Mouse (Mus musculus): ENCODE measurements around the gene Shisa5. TPM values are rescaled to one million over a fixed set of nuclear protein-coding genes. Genes with fewer than 3 reads are reported as not detected.

Gene Shisa5
- polyA plus RNA-seq (2015; fragmentation: Nextera tagmentation; extraction: Ambion mirVana), result 303 and 311 TPM in 2 replicates

GRCm38 (mm10) chr9:109038086-109038895 lies at the start of gene Shisa5:
Gene Shisa5, plus strand, starts transcription at chr9:109038565.
- WGBS, result 0% methylated on average over 39 of the region's 40 CpGs
- peak within 1 kb of the TSS; percentile 84 for H3K4me2 ChIP-seq (replicated peaks; ENCODE audit: low read depth)
- peak within 1 kb of the TSS; percentile 83 for H3K27ac ChIP-seq (ENCODE audit: low read depth, low read length)

GRCm38 (mm10) chr9:108989802-108990461 lies 48.4 kb upstream of the Shisa5 start:
- Histone ChIP-seq H3K27me3 (replicated peaks; ENCODE audit: control insufficient read depth, insufficient read depth, low read length) (no peaks in the 10 kb centered on the region), H3K9me3 (ENCODE audit: control insufficient read depth) (no peaks in the 10 kb centered on the region), H3K4me2 (replicated peaks; ENCODE audit: low read depth) (0 out of 2 replicates have a peak overlapping the region, but pooled peaks have one; percentile 6), H3K9ac (ENCODE audit: low read depth, low read length) (no peak overlapping the region), H3K4me1 (replicated peaks; ENCODE audit: control insufficient read depth, insufficient read depth, low read length) (peaks cover 12% of the 10 kb centered on the region), H3K36me3 (ENCODE audit: control insufficient read depth, insufficient read depth) (no peaks in the 10 kb centered on the region), H3K4me3 (ENCODE audit: low read depth, low read length) (no peak overlapping the region), H3K27ac (ENCODE audit: low read depth, low read length) (peak overlapping the region; percentile 42)
- WGBS, result 56% methylated on average over 4 of the region's 4 CpGs
- ATAC-seq, result no peak
- no peak for TF ChIP-seq CTCF (IDR thresholded peaks at IDR 0.05; ENCODE audit: low read depth)

More at GRCm38 (mm10) chr9:109038086-109038895, at the start of gene Shisa5:
- peaks cover 5% of the 10 kb centered on the region; the same call in 1 of the 2 replicates for H3K4me1 ChIP-seq (replicated peaks; ENCODE audit: control insufficient read depth, insufficient read depth, low read length)
- peak; percentile 71 for ATAC-seq
- no peaks in the 10 kb centered on the region for H3K27me3 ChIP-seq (replicated peaks; ENCODE audit: control insufficient read depth, insufficient read depth, low read length)
- H3K9ac ChIP-seq (ENCODE audit: low read depth, low read length), result peak within 1 kb of the TSS; percentile 81
- H3K4me3 ChIP-seq (ENCODE audit: low read depth, low read length), result peak within 1 kb of the TSS; percentile 76
- no peaks in the 10 kb centered on the region for H3K36me3 ChIP-seq (ENCODE audit: control insufficient read depth, insufficient read depth)
- no peak for TF ChIP-seq CTCF (IDR thresholded peaks at IDR 0.05; ENCODE audit: low read depth)
- H3K9me3 ChIP-seq (ENCODE audit: control insufficient read depth), result no peaks in the 10 kb centered on the region

DNA sequence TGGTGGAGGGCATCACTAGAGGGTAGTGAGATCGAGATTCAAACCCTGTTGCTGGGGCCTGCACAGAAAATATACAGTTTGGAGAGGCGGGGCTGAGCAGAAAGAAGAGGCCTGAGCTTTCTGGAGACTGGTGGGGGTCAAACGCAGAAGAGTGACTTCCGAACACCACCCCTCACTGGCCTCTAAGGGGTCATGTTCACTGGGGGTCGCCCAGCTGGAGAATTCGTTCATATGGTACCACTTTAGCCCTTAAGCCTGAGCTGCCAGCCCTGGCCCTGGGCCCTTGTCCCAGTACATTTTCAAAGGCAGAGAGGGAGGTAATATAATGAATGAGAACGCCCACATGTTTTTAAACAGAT lies 47.9 kb upstream of the Shisa5 start:
- H3K9me3 ChIP-seq (ENCODE audit: control insufficient read depth), result no peaks in the 10 kb centered on the region
- TF ChIP-seq CTCF (IDR thresholded peaks at IDR 0.05; ENCODE audit: low read depth), result no peak
- H3K36me3 ChIP-seq (ENCODE audit: control insufficient read depth, insufficient read depth), result no peaks in the 10 kb centered on the region
- no peaks in the 10 kb centered on the region for H3K27me3 ChIP-seq (replicated peaks; ENCODE audit: control insufficient read depth, insufficient read depth, low read length)
- 0 out of 2 replicates have a peak overlapping the region, but pooled peaks have one; percentile 6 for H3K4me2 ChIP-seq (replicated peaks; ENCODE audit: low read depth)
- ATAC-seq, result no peak
- H3K27ac ChIP-seq (ENCODE audit: low read depth, low read length), result peak overlapping the region; percentile 42; the same call in 1 of the 2 replicates
- WGBS, result 78% methylated on average over 7 of the region's 7 CpGs
- no peak overlapping the region for H3K4me3 ChIP-seq (ENCODE audit: low read depth, low read length)
- peaks cover 12% of the 10 kb centered on the region for H3K4me1 ChIP-seq (replicated peaks; ENCODE audit: control insufficient read depth, insufficient read depth, low read length)
- H3K9ac ChIP-seq (ENCODE audit: low read depth, low read length), result no peak overlapping the region

DNA sequence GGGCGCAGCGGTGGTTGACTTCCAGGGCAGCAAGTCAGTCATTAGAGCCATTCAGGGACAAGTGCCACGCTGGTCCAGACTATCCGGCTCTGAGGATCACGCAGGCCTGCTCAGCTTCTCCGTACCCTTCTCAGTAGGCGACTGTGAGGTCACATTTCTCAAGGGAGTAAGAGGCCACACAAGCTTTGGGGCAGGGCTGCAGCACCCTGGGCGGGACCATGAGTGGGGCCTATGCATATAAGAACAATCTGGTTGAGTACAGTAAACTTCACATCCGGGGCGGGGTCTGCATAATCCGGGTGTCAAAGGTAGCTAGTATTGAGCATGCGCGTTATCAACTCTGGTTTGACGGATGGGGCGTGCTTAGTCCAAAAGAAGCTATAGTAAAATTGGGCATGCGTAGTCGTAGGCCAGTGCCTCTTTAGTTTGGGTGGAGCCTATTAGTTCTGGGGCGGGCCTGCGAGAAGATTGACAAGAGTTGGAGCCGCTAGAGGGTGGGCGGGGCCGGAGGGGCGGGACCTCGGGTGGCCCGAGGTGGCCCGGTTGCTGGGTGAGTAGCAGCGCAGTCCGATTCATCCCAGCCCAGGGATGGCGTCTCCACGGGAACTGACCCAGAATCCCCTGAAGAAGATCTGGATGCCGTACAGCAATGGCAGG lies 46.8 kb upstream of the Shisa5 start, which contains the start of gene Pfkfb4:
TSS of gene Pfkfb4 (plus strand) at position 351 of the 657 bp plus-strand sequence.
- Histone ChIP-seq H3K36me3 (ENCODE audit: control insufficient read depth, insufficient read depth) (no peaks in the 10 kb centered on the region), H3K4me1 (replicated peaks; ENCODE audit: control insufficient read depth, insufficient read depth, low read length) (peaks cover 14% of the 10 kb centered on the region), H3K9me3 (ENCODE audit: control insufficient read depth) (no peaks in the 10 kb centered on the region), H3K27me3 (replicated peaks; ENCODE audit: control insufficient read depth, insufficient read depth, low read length) (no peaks in the 10 kb centered on the region), H3K27ac (ENCODE audit: low read depth, low read length) (peak within 1 kb of the TSS; percentile 82), H3K9ac (ENCODE audit: low read depth, low read length) (peak within 1 kb of the TSS; percentile 28; the same call in 1 of the 2 replicates), H3K4me2 (replicated peaks; ENCODE audit: low read depth) (peak within 1 kb of the TSS; percentile 73), H3K4me3 (ENCODE audit: low read depth, low read length) (peak within 1 kb of the TSS; percentile 51)
- peak; percentile 88 for ATAC-seq
- under 1% methylated on average over 31 of the region's 31 CpGs for WGBS
- no peak for TF ChIP-seq CTCF (IDR thresholded peaks at IDR 0.05; ENCODE audit: low read depth)

- no peak for TF ChIP-seq CTCF (IDR thresholded peaks at IDR 0.05; ENCODE audit: low read depth)
- Histone ChIP-seq H3K4me2 (replicated peaks; ENCODE audit: low read depth) (peak overlapping the region; percentile 73), H3K9ac (ENCODE audit: low read depth, low read length) (peak overlapping the region; percentile 28; the same call in 1 of the 2 replicates), H3K27ac (ENCODE audit: low read depth, low read length) (peak overlapping the region; percentile 76), H3K36me3 (ENCODE audit: control insufficient read depth, insufficient read depth) (no peaks in the 10 kb centered on the region), H3K27me3 (replicated peaks; ENCODE audit: control insufficient read depth, insufficient read depth, low read length) (no peaks in the 10 kb centered on the region), H3K9me3 (ENCODE audit: control insufficient read depth) (no peaks in the 10 kb centered on the region), H3K4me3 (ENCODE audit: low read depth, low read length) (peak overlapping the region; percentile 51), H3K4me1 (replicated peaks; ENCODE audit: control insufficient read depth, insufficient read depth, low read length) (peaks cover 14% of the 10 kb centered on the region)
- ATAC-seq, result peak; percentile 9
- 10% methylated on average over 18 of the region's 18 CpGs for WGBS
Observed at GRCm38 (mm10) chr9:108992085-108992469, 46.3 kb upstream of the Shisa5 start.

Measured in intestine, postnatal 0 days (tissue).